Mouse (Mus musculus) kidney, postnatal 0 days (tissue): ENCODE data around the gene Sgta. TPM values are rescaled to one million over a fixed set of nuclear protein-coding genes. Genes with fewer than 3 reads are reported as not detected.

Experiments used
- ATAC-seq: fragments of 200-750 bp; cut with Nextera tagmentation; replicated peaks from 2 replicates; pipeline ENCODE4 v1.8.0; 2017; ENCODE audit warnings: low read depth, moderate number of reproducible peaks, moderate TSS enrichment, moderate library complexity; ENCODE audit not compliant: low FRiP score
- DNase-seq: peaks from one replicate; pipeline ENCODE4 v3.0.0-alpha.2; 2016; ENCODE audit warnings: low spot score
- H3K27ac ChIP-seq: fragments of 300-500 bp; sonication (generic); 2 replicates; pipeline ENCODE4 v1.5.1; 2014; ENCODE audit warnings: mild to moderate bottlenecking
- H3K27me3 ChIP-seq: fragments of 300-500 bp; sonication (generic); 2 replicates; pipeline ENCODE4 v1.6.1; 2014; ENCODE audit warnings: low read length, mixed read lengths; ENCODE audit not compliant: insufficient read depth
- H3K36me3 ChIP-seq: fragments of 300-500 bp; sonication (generic); 2 replicates; pipeline ENCODE4 v1.6.1; 2014; ENCODE audit warnings: low read length, mixed read lengths; ENCODE audit not compliant: insufficient read depth
- H3K4me1 ChIP-seq: fragments of 300-500 bp; sonication (generic); replicated peaks from 2 replicates; pipeline ENCODE4 v1.6.1; 2014; ENCODE audit warnings: antibody characterized with exemption, low read length, mixed read lengths; ENCODE audit not compliant: insufficient read depth
- H3K4me2 ChIP-seq: fragments of 300-500 bp; sonication (generic); 2 replicates; pipeline ENCODE4 v1.6.1; 2014; ENCODE audit warnings: mild to moderate bottlenecking, low read length, moderate library complexity, mixed read lengths
- H3K4me3 ChIP-seq: fragments of 300-500 bp; sonication (generic); replicated peaks from 2 replicates; pipeline ENCODE4 v1.5.1; 2014; ENCODE audit warnings: low read depth, low read length
- H3K9ac ChIP-seq: fragments of 300-500 bp; sonication (generic); 2 replicates; pipeline ENCODE4 v1.6.1; 2014; ENCODE audit warnings: low read depth, low read length
- H3K9me3 ChIP-seq: fragments of 300-500 bp; sonication (generic); replicated peaks from 2 replicates; pipeline ENCODE4 v1.6.1; 2016; ENCODE audit warnings: low read length, inconsistent platforms, mixed read lengths
- CTCF ChIP-seq: IDR thresholded peaks from 2 replicates; pipeline ENCODE4 v1.5.1; 2016; ENCODE audit warnings: antibody characterized with exemption, low read depth, mild to moderate bottlenecking, moderate library complexity
- WGBS: fragments of 180-500 bp; shearing (Covaris S2); extraction: QIAGEN DNeasy Blood & Tissue Kit; methylation state at CpG from one replicate; pipeline ENCODE4 v1.1.7; 2014; 5-methylcytosine and 5-hydroxymethylcytosine counted together
- polyA plus RNA-seq: library from polyadenylated mRNA; unstranded; fragments of >200 nt; fragmentation: Nextera tagmentation; extraction: Ambion mirVana; gene quantifications from 2 replicates; pipeline ENCODE4 v1.2.1, GENCODE M21; 2015

Sgta gene
- polyA plus RNA-seq, 1 experiment from 2014 or later = 161 TPM

DNA sequence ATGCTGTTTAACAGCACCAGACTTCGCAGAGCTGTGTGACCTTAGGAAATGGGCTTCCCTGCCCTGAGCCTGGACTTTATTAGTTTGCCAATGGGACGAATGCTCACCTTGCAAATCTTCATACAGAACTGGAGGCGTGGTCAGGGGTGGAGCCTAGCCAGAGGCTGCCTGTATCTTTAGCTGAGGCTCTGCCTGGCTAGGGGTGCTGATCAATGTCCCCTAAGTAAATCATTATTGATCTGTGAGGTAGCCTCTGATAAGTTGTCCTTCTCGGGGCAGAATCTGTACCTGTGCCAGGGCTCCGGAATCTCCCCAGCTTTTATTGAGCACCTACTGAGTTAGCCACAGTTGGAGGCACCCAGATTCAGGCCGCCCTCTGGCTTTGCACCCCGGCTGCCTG lies 30.6 kb upstream of the Sgta start:
- no peaks in the 10 kb centered on the region for H3K36me3 ChIP-seq
- no peaks in the 10 kb centered on the region for H3K4me1 ChIP-seq
- DNase-seq (no peak), ATAC-seq (no peak)
- H3K4me3 ChIP-seq = no peak overlapping the region
- H3K9ac ChIP-seq = no peak overlapping the region
- no peak overlapping the region for H3K4me2 ChIP-seq
- no peak for TF ChIP-seq CTCF
- H3K27ac ChIP-seq = no peak overlapping the region
- H3K9me3 ChIP-seq = no peaks in the 10 kb centered on the region
- WGBS = 70% methylated on average over 7 of the region's 7 CpGs
- H3K27me3 ChIP-seq = no peaks in the 10 kb centered on the region

DNA sequence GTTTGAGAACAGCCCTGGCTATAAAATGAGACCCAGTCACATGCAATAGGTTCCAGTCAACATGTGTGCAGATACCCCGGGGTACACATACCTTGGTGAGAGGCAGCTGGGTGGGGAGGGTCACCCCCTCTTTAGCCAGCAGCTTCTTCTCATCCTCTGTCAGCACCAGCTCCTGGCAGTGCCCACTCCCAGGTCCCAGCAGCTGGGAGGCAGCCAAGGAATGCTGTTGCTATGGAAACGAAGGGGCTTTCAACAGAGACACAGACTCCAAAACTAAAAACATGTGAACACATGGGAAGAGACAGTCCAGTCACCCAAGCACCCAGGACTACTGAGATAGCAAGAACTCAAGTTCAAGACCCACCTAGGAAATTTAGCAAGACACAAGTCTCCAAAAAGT lies 29.2 kb upstream of the Sgta start:
- WGBS = 61% methylated on average over 2 of the region's 2 CpGs
- ATAC-seq = no peak

DNA sequence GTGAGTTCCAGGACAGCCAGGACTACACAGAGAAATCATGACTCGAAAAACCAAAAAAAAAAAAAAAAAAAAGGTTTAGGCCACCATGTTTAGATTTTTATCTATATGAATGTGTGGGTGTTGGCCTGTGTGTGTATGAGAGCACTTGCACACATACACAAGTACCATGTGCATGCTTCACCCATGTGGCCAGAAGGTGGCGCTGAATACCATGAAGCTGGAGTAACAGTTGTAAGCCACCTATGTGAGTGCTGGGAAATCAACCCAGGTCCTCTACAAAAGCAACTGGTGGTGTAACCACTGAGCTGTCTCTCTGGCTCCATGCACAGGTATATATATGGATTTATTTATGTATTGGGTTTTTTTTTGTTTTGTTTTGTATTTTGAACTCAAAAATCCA lies 27.0 kb upstream of the Sgta start:
- ATAC-seq (no peak), DNase-seq (no peak)
- Histone ChIP-seq H3K9ac (no peak overlapping the region), H3K27me3 (no peaks in the 10 kb centered on the region), H3K4me3 (no peak overlapping the region), H3K9me3 (no peaks in the 10 kb centered on the region), H3K36me3 (no peaks in the 10 kb centered on the region), H3K4me2 (no peak overlapping the region), H3K4me1 (no peaks in the 10 kb centered on the region), H3K27ac (no peak overlapping the region)
- 55% methylated on average over 2 of the region's 2 CpGs for WGBS
- TF ChIP-seq CTCF = peak; percentile 47; the same call in 1 of the 2 replicates

More for the DNA sequence above, 29.2 kb upstream of the Sgta start:
- no peaks in the 10 kb centered on the region for H3K27me3 ChIP-seq
- peak; percentile 31 for DNase-seq
- no peaks in the 10 kb centered on the region for H3K4me1 ChIP-seq
- H3K4me2 ChIP-seq = no peak overlapping the region
- no peak overlapping the region for H3K4me3 ChIP-seq
- TF ChIP-seq CTCF = no peak
- no peak overlapping the region for H3K9ac ChIP-seq
- no peaks in the 10 kb centered on the region for H3K9me3 ChIP-seq
- H3K27ac ChIP-seq = no peak overlapping the region
- no peaks in the 10 kb centered on the region for H3K36me3 ChIP-seq

DNA sequence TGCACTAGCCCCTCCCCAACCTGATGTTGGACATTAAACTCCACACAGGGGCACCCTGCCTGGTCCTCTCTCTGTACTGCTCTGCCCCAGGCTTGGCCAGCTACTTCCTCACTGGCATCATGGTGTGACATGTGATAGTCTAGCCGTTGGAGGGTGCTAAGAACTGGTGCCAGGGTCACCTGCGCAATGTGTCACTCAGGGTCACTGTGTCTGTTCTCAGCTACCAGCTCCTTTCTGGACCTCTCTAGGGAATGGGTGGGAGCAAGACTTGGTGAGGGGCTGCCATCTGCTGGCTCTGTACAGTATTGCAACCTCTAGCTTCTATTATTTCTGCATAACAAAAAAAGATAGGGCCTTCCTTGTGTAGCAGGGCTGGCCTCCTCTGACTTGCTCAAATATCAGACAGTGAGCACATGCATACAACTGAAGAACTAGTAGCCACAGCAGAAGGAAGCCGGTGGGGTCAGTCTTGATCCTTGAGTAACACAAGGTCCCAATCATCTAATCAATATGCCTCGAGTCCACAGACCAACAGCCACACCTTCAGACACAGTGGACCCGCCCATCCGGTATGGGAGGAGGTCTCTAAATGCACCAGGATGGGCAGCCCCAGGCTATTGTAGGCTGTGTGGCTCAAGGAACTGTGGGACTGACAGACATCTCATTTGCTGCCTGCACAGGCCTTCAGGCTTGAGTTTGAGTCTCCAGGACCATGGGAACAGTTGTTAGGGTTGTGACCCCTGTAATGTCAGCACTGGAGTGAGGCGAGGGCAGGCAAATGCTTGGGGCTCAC lies 22.4 kb upstream of the Sgta start:
- TF ChIP-seq CTCF = peak; percentile 93
- H3K9ac ChIP-seq = no peak overlapping the region
- WGBS = 76% methylated on average over 7 of the region's 7 CpGs
- H3K4me1 ChIP-seq = no peaks in the 10 kb centered on the region
- H3K4me3 ChIP-seq = no peak overlapping the region
- H3K27ac ChIP-seq = no peak overlapping the region
- ATAC-seq (peak; percentile 23; the same call in 1 of the 2 replicates), DNase-seq (peak; percentile 79)
- H3K9me3 ChIP-seq = no peaks in the 10 kb centered on the region
- no peak overlapping the region for H3K4me2 ChIP-seq
- H3K27me3 ChIP-seq = no peaks in the 10 kb centered on the region
- peaks cover 42% of the 10 kb centered on the region for H3K36me3 ChIP-seq

DNA sequence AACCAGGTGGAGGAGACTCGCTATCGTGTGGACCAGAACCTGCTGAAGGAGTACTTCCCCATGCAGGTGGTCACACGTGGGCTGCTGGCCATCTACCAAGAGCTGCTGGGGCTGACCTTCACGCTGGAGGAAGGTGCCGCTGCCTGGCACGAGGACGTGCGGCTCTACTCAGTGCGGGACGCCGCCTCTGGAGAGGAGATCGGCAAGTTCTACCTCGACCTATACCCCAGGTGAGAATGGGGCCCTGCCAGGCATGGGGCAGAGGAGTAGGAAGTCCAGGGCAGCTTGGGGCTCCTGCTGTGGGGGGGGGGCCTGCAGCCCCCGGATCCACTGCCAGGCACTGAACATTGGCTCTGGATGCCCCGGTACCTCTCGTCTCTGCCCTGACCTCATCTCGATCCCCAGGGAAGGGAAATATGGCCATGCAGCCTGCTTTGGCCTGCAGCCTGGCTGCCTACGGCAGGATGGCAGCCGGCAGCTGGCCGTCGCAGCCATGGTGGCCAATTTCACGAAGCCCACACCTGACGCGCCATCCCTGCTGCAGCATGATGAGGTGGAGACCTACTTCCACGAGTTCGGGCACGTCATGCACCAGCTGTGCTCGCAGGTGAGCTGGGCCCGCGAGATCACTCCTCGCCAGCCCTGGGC lies 20.2 kb upstream of the Sgta start:
- WGBS = 93% methylated on average over 31 of the region's 31 CpGs

DNA sequence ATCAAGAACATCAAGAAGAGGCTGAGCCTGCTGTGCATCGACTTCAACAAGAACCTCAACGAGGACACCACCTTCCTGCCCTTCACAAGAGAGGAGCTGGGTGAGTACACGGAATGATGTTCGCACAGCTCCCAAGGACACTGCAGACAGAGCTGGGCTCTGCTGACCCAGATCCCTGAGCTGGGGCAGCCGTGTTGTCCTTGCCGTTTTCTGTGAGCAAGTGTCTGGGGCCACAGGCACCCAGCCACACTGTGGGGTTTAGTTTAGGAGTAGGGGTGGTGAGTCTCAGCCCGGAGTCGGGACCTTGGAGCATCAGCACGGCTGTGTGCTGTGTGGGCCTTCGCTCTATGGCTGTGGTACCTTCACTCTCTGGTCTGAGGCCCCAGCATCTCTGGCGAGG lies 17.9 kb upstream of the Sgta start:
- 90% methylated on average over 11 of the region's 11 CpGs for WGBS

More for the DNA sequence above, 20.2 kb upstream of the Sgta start:
- Histone ChIP-seq H3K4me2 (no peak overlapping the region), H3K36me3 (peaks cover 49% of the 10 kb centered on the region), H3K9ac (no peak overlapping the region), H3K4me1 (no peaks in the 10 kb centered on the region), H3K27me3 (no peaks in the 10 kb centered on the region), H3K9me3 (no peaks in the 10 kb centered on the region), H3K4me3 (no peak overlapping the region), H3K27ac (no peak overlapping the region)
- DNase-seq (no peak), ATAC-seq (no peak)
- TF ChIP-seq CTCF = no peak

More for the DNA sequence above, 17.9 kb upstream of the Sgta start:
- Histone ChIP-seq H3K9me3 (no peaks in the 10 kb centered on the region), H3K4me3 (no peak overlapping the region), H3K4me1 (no peaks in the 10 kb centered on the region), H3K27ac (no peak overlapping the region), H3K4me2 (no peak overlapping the region), H3K9ac (no peak overlapping the region), H3K27me3 (no peaks in the 10 kb centered on the region), H3K36me3 (peaks cover 59% of the 10 kb centered on the region)
- ATAC-seq (no peak), DNase-seq (no peak)
- no peak for TF ChIP-seq CTCF
